ENCODE assay signal across 9 mouse cellular contexts in genomic region chr5:119686199-119686964, GRCm38 (mm10). TPM values are rescaled to one million over a fixed set of nuclear protein-coding genes. Genes with fewer than 3 reads are reported as not detected.
DNase-seq lines count a peak whose midpoint lies in the region; ATAC-seq lines count a peak whose summit lies in the region.
"Had no signal": no experiment of that assay in that cellular context is flagged by ENCODE, and none has a peak within 500 bp of the region (broad histone marks: within the 10 kb centered on the region; RNA-seq: fewer than 3 reads in every experiment).

No protein-coding gene starts in this region.

- peak overlapping the region; percentile 75 for H3K4me2 ChIP-seq in heart, embryonic 11.5 days
- H3K4me2 ChIP-seq in limb, embryonic 13.5 days (replicated peaks): peak overlapping the region; percentile 60
- 0 out of 2 replicates have a peak overlapping the region, but pooled peaks have one; percentile 1 for H3K4me2 ChIP-seq in neural tube, embryonic 14.5 days (ENCODE audit: low read depth, low read length)

- H3K27me3 ChIP-seq in heart, embryonic 11.5 days (ENCODE audit: control insufficient read depth, insufficient read depth, low read length): peaks cover 82% of the 10 kb centered on the region
- peaks cover 93% of the 10 kb centered on the region for H3K27me3 ChIP-seq in limb, embryonic 13.5 days
- H3K27me3 ChIP-seq in neural tube, embryonic 14.5 days (ENCODE audit: control insufficient read depth, insufficient read depth, low read length): peaks cover 76% of the 10 kb centered on the region

- H3K9me3 ChIP-seq in heart, embryonic 11.5 days (replicated peaks; ENCODE audit: control insufficient read depth, low read length): no peaks in the 10 kb centered on the region
- no peaks in the 10 kb centered on the region for H3K9me3 ChIP-seq in limb, embryonic 13.5 days
- H3K9me3 ChIP-seq in neural tube, embryonic 14.5 days (ENCODE audit: control insufficient read depth, low read length): no peaks in the 10 kb centered on the region

- no peak overlapping the region for H3K27ac ChIP-seq in heart, embryonic 11.5 days (ENCODE audit: low read depth, low read length)
- H3K27ac ChIP-seq in limb, embryonic 13.5 days: no peak overlapping the region
- no peak overlapping the region for H3K27ac ChIP-seq in neural tube, embryonic 14.5 days (ENCODE audit: low read depth, low read length)

- 2% methylated on average over 30 of the region's 30 CpGs for WGBS in heart, embryonic 11.5 days (ENCODE audit: insufficient replicate concordance)
- WGBS in limb, embryonic 13.5 days: under 1% methylated on average over 30 of the region's 30 CpGs
- under 1% methylated on average over 30 of the region's 30 CpGs for WGBS in neural tube, embryonic 14.5 days

- H3K4me1 ChIP-seq in heart, embryonic 11.5 days (ENCODE audit: control insufficient read depth, insufficient read depth, low read length): peaks cover 12% of the 10 kb centered on the region
- H3K4me1 ChIP-seq in limb, embryonic 13.5 days: peaks cover 60% of the 10 kb centered on the region
- no peaks in the 10 kb centered on the region for H3K4me1 ChIP-seq in neural tube, embryonic 14.5 days (ENCODE audit: control insufficient read depth, insufficient read depth, low read length)

- H3K4me3 ChIP-seq in heart, embryonic 11.5 days (ENCODE audit: low read depth, low read length): peak overlapping the region; percentile 40
- peak overlapping the region; percentile 33 for H3K4me3 ChIP-seq in limb, embryonic 13.5 days
- H3K4me3 ChIP-seq in neural tube, embryonic 14.5 days (ENCODE audit: low read depth, low read length): no peak overlapping the region
- H3K4me3 ChIP-seq: erythroblast, embryonic 14.5 days had no signal

- peak; percentile 77 to 90 for DNase-seq in adrenal gland, adult (ENCODE audit: inconsistent age in 2 of 2, low spot score in 1 of 2)
- no peak for DNase-seq in adrenal gland, postnatal 4 days (ENCODE audit: low spot score in 2 of 2)
- peak; percentile 76 for DNase-seq in ZHBTc4 (ENCODE audit: low read depth, low spot score)
- DNase-seq in frontal cortex, postnatal 36 days (ENCODE audit: low spot score in 2 of 2): no peak
- DNase-seq in layer of hippocampus, adult 8-10 months (ENCODE audit: low spot score in 2 of 2): no peak

- ATAC-seq in heart, embryonic 11.5 days (replicated peaks; ENCODE audit: insufficient number of reproducible peaks, low FRiP score, low TSS enrichment): no peak
- ATAC-seq in limb, embryonic 13.5 days (ENCODE audit: low FRiP score, low read depth): 0 out of 2 replicates have a peak, but pooled peaks have one; percentile 34
- ATAC-seq in neural tube, embryonic 14.5 days (ENCODE audit: low read depth): no peak

- no peaks in the 10 kb centered on the region for H3K36me3 ChIP-seq in heart, embryonic 11.5 days (ENCODE audit: control insufficient read depth, insufficient read depth, low read length)
- no peaks in the 10 kb centered on the region; the same call in 1 of the 2 replicates for H3K36me3 ChIP-seq in limb, embryonic 13.5 days
- H3K36me3 ChIP-seq in neural tube, embryonic 14.5 days (ENCODE audit: control insufficient read depth, insufficient read depth, low read length): no peaks in the 10 kb centered on the region

- H3K9ac ChIP-seq in heart, embryonic 11.5 days (ENCODE audit: low read depth, low read length): 0 out of 2 replicates have a peak overlapping the region, but pooled peaks have one; percentile 34
- peak overlapping the region; percentile 32 for H3K9ac ChIP-seq in limb, embryonic 13.5 days
- no peak overlapping the region for H3K9ac ChIP-seq in neural tube, embryonic 14.5 days (replicated peaks; ENCODE audit: low read depth, low read length)

RNA-seq across cellular contexts. Expression of gene Tbx3, which starts 15.9 kb away (rescaled TPM):
- total RNA-seq in adrenal gland, postnatal 4 days (2021): 100 to 1,000 TPM; 179 to 231 TPM
- polyA plus RNA-seq in heart, embryonic 11.5 days (2014; fragmentation: Nextera tagmentation; extraction: Ambion mirVana): 12.8 and 14.5 TPM in 2 replicates
- polyA plus RNA-seq in limb, embryonic 13.5 days (2015; fragmentation: Nextera tagmentation; extraction: Ambion mirVana): 29.9 and 43.9 TPM in 2 replicates
- polyA plus RNA-seq in neural tube, embryonic 14.5 days (2014; fragmentation: Nextera tagmentation; extraction: Ambion mirVana): 0.88 and 6.4 TPM in 2 replicates
- total RNA-seq in layer of hippocampus, adult 8-10 months (2022): 1 to 10 TPM; 2.2 to 3.4 (median 2.6) TPM
- polyA plus RNA-seq: erythroblast, embryonic 14.5 days had no signal

Comparison
In these comparisons a context has a peak if more than half of its experiments do, and no peak if none do; other contexts are left out.
1. DNase-seq: peak in adrenal gland, adult (2 of 2) and ZHBTc4 (single experiment); none in adrenal gland, postnatal 4 days (0 of 2), frontal cortex, postnatal 36 days (0 of 2) and layer of hippocampus, adult 8-10 months (0 of 2).
2. H3K4me2 ChIP-seq: peak in every context shown above with its lines; median percentile 75 in heart, embryonic 11.5 days; 60 in limb, embryonic 13.5 days; 1 in neural tube, embryonic 14.5 days.